Mouse (Mus musculus): Measurements from ENCODE around the gene Stub1.

Stub1 gene

GRCm38 (mm10) chr17:25785281-25785745, 47.9 kb downstream of the Stub1 start, which contains the start of gene Haghl:
Gene Haghl, minus strand, starts transcription at chr17:25785673.
- peak; percentile 98 for DNase-seq

- DNase-seq: no peak
These were observed 49.2 kb downstream of the Stub1 start for GRCm38 (mm10) chr17:25783861-25784574.

GRCm38 (mm10) chr17:25783086-25783485, 50.1 kb downstream of the Stub1 start:
- DNase-seq: peak; percentile 56 to 59

GRCm38 (mm10) chr17:25781339-25781738, 51.9 kb downstream of the Stub1 start:
- DNase-seq: no peak

All from cerebellum, postnatal 14 days (tissue).